Mouse (Mus musculus) gastrocnemius, postnatal 4 days (tissue): Measurements from ENCODE around the gene Cept1. TPM values are rescaled to one million over a fixed set of nuclear protein-coding genes. Genes with fewer than 3 reads are reported as not detected.

Experiments used
- DNase-seq, 2 experiments: peaks; one replicate each; pipeline ENCODE4 v3.0.0; 2021 to 2022; ENCODE audit warnings: low spot score in 2 of 2, mixed read lengths in 2 of 2
- total RNA-seq, 2 experiments: library from RNA; stranded (reverse); gene quantifications; 2 replicates each; pipeline ENCODE4 v1.2.3; 2021

The Cept1 gene
- total RNA-seq, 2 experiments from 2014 or later = 19.9 to 27.4 TPM

DNA sequence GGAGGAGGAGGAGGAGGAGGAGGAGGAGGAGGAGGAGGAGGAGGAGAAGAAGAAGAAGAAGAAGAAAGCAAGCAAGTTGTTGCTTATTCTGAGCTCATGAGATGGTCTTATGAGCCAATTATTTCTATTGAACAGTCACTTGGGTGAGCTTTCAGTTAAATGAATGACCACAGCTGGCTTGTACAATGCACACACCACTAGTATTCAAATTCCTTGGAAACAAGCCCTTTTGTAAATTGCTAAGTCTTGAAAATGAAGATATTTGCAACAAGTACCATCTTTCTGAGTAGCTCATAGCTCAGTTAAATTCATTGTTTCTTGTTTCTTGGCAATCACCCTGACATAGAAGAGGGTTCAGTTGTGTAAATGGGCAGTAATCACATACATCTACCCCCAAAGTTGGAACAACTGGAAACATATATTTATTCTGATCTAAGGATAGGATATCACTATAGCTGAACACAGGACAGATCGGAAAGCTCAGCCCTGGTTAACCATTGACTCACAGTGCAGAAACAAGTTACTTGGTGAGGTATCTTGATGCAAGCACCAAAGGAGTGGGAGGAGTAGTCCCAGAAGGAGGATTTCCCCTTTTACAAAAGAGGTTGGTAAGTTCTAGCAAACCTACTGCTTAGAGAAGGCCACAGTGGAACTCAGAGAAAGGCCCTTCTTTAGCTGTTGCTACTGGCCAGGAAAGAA, 52.1 kb downstream of the Cept1 start:
- DNase-seq = no peak

DNA sequence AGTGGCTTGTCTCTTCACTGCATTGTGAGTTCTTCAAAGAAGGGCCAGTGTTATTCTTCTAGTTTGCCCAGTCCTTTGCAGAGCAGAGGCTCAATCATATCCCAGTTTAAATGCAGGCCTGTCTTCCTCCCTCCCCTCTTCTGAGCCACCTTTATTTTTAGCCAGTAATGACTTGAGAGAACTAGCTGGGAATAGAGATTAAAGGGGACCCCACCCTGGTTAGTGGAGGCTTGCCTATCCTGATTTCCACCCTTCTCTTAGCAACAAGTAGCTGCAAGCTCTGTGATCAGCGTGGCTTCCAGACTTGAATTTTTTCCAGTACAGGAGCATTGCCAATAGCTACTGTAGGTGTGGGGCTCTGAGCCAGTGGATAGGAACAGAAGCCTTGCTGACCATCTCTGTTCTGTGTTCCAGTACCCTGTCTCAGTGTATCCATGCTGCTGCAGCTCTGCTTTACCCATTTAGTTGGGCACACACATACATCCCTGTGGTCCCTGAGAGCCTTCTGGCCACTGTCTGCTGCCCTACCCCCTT, 53.1 kb downstream of the Cept1 start:
- no peak for DNase-seq

DNA sequence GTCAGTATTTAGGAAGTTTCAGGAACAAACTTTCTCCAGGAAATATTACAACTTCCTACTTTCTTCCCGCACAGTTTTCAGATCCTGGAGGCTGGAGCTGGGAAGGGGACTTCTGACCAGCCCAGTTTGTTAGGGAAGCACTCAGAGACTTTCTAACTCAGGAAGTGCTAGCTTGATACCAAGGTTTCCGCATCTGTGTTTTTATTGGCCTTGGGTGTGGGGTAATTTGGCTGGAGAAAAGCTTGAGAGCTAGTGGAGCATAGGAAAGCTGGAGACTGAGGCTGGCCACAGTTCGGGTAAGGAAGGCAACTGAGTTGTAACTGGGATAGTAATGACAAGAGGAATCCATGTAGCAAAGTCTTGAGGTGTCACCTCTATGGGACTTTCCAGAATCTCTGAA, 53.7 kb downstream of the Cept1 start:
- no peak for DNase-seq

DNA sequence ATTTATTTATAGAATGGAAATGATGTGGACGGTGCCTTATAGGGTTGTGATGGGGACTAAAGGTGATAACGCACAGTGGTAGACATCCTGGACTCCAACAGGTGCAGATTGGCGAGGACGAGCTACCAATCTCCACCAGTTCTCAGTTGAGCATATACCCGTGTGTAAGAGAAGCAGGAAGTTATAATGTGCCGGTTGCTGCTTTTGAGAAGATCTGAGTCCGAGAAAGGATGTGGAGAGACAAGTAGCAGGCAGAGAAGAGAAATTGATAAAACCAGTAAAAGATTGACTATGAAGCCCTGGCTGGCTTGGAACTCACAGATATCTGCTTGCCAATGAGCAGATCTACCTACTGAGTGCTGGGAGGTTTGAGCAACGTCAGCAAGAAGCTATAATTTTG, 54.4 kb downstream of the Cept1 start:
- DNase-seq = no peak

DNA sequence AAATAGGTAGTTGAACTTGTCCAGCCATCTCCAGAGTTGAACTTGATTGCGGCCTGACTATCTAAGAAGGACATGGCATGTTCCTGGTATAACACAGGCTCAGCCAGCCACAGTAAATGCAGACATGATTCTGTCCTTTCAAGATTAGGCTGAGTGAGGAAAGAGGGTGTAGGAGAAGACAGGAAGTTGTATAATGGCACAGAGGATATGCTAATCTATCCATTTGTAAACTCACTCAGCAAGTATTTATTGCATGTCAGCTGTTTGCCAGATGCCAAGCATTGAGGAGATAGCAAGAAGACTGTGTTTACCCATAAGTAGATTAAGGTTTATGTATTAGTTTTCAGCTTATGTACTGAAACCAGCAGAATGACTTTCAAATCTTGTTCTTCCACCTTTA, 54.9 kb downstream of the Cept1 start:
- no peak for DNase-seq

DNA sequence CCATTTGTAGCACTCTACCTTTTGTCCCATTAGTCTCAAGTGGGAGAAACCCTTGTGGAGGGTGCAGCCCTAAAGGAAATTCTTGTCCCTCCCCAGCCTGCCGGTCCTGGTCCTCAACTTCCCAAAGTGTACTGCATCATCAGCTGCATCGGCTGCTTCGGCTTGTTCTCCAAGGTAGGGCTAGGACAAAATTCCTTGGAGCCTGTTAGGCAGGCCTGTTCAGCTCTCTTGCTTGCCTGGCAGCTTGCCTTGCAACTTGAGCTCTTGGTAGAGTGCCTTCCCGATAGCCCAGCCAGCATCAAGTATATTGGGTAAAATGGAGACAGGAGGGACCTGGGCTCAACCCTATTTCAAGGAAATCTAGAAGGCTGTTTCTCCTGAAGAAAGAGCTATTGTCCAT, 57.4 kb downstream of the Cept1 start:
- no peak for DNase-seq

DNA sequence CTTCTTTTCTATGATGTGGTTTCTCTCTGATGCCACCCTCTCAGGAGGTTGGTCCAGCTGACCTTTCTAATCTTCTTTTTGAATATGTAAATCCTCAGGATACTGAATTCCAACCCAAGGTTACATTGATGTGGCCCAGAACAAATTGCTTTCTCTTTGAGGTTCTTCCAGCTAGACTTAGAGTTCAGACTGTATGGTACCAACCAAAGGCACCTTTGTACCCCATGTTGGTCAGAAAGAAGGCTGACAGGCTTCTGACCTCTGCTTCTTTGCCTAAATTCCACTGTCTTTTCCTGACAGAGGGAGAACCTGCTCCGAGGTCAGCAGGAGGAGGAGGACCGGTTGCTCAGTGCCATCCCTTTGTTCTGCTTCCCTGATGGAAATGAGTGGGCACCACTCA, 60.1 kb downstream of the Cept1 start:
- DNase-seq = no peak

DNA sequence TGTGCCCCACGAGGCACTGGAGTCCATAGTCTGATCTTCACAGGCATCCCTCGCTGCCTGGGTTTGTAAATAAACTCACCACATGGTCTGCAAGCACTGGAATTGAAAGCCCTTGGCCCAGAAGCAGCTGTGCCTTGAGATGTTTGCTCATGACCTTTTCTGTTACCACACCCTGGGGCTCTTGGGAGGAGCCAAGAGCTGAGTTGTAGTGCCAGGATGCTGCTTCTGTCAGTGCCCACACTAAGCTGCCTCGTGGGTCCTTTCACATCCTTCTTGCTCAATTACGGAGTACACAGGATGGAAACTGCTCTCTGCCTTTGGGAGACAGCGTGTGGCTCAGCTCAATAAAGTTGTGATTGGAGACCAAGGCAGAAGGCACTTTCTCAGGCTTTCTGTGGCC, 61.8 kb downstream of the Cept1 start:
- DNase-seq = no peak

DNA sequence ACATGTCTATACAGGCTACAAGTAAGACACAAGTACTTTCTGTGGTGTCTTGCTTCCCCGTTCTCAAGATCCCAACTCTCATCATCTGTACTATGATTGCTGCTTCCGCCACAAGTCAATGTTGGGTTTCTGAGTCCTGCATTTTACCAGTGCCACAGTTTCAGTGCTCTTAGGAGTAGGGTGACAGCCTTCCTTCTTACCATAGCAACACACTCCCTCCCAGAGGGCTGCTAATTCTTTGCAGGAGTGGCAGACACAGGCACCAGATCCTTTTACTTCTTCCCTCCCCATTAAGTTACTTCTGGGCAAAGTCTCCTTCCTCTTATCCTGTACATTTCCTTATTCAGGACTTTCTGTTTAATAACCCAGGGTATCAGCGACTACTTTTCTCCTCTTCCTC, 62.7 kb downstream of the Cept1 start:
- no peak for DNase-seq

DNA sequence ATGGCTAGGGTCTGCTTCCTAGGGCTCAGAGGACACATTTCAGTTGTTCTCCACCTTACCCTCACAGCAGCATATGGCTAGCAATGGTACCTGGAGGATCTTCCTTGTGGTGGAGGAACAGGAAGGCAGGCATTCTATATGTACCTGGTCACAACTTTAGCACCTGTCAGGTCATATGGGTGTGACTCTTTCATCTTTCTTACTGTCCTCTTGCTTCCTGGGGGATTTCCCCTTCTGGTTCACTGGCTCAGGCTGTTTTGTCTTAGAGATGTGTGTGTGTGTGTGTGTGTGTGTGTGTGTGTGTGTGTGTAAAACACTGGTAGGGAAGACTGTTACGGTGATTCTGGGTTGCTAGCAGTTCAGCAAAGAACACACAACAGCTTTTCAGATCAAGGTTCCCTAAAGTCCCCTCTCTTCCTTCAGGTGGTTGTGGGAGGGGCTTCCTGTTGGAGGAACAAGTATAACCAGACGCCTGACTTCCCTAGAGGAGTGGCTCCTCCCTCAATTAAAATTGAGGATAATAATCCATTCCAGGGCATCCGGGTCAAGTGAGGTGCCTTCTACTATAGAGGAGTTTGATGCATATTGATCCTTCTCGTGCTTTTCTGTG, 63.7 kb downstream of the Cept1 start:
- DNase-seq = no peak

DNA sequence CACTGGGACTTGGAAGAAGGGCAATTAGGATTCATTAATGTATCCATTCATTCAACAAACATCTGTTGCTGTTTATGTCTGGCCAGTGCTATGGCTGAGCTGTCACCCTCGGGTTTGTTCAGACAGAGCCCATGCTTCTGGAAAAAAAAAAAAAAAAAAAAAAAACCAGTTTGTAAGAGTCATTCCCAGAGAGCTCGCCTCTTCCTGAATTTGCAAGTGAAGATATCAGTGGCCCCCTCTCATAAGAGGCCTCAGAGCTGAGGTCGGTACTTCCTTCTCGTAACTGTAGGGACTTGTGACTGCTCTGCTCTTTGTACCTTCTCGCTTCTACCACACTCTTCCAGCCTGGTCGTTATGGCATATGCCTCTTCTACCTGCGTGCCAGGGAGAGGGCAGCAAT, 64.3 kb downstream of the Cept1 start:
- DNase-seq = no peak

DNA sequence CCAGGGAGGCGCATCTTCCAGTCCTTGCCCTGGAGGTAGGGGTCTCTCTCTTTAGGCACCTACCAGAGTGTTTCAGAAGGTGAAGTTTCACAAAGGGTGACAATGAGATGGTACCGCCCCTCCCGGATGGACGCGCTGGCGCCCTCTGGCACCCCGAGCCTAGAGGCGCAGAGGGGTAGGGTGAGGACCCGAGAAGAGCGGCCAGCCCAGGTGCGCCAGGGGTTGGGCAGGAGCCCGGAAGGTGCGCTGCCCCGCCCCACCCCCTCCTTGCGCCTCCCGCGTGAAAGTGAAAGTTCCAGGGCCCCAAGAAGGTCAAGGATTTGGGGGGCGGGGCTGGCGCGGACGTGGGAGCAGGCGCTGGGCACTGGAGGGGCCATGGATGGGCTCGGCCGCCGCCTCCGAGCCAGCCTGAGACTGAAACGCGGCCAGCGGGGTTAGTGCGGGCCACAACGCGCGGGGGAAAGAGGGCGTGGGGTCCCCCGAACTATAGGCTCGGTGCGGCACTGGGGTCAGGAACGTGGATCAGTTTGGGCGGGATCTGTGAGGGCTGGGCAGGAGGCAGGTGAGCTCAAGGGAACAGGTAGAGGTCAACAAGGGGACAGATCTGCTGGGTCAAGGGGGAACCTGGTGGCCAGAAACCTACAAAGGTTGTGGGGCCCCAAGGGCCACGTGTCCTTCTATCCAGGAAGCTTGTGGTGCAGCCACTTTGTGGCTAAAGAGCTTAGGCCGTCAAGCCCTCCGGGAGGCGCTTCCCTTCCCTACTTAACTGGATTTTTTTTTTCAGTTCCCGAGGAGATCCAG, 65.1 kb downstream of the Cept1 start, which contains the start of gene Dennd2d:
Gene Dennd2d, plus strand, starts transcription at position 125 of the 801 bp plus-strand sequence.
- DNase-seq = peak in 1 of 2 experiments; percentile 19

DNA sequence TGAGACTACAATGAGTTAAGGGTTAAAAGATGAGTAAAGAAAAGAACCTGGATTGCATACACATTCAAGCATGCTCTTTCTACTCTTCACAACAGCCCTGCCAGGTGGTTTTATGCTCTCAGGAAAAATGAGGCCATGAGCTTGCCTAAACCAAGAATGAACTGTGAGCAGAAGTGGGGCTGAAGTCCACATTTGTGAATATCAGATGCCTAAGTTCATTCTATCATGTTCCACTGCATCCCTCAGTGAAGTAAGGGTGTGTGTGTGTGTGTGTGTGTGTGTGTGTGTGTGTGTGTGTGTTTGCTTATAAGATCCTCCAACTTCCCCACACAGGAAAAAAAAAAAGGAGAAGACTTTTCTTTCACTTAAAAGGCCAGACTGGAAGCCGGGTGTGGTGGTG, 70.7 kb downstream of the Cept1 start:
- DNase-seq = no peak

DNA sequence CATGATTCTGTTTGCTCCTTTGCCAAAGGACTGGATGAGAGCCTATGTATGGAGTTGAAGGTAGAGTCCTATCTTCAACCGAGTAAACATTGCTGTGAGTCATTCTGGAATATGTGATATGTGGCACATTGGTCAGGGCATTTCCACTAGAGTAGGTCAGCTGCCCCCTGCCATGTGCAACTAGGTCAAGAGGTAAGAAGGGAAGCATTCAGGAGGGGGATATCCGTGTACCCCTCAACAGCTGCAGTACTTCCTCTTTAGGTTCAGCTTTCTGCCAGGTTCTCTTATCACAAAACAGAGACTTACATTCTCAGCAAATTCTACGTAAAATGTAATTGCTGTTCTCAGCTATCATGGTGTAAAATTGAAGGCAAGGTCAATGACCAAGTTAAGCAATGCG, 73.4 kb downstream of the Cept1 start:
- DNase-seq = no peak

DNA sequence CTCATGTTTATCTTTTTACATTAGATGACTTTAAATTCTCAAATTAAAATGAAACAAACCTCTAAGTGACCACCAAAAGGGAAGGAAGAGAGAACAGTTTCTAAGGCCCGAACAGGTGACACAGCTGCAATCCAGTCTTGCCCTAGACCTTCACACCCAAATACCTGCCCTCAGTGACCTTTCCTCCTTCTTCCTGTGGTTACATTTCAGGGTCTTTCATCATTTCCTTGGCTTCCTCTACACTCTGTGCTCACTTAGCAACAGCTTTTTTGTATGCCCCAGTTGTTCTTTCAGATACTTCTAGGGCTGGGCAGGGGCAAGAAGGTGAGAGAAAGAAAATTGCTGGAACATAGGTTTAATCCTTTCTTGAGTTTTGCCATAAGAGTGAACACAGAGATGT, 82.9 kb downstream of the Cept1 start:
- no peak for DNase-seq

DNA sequence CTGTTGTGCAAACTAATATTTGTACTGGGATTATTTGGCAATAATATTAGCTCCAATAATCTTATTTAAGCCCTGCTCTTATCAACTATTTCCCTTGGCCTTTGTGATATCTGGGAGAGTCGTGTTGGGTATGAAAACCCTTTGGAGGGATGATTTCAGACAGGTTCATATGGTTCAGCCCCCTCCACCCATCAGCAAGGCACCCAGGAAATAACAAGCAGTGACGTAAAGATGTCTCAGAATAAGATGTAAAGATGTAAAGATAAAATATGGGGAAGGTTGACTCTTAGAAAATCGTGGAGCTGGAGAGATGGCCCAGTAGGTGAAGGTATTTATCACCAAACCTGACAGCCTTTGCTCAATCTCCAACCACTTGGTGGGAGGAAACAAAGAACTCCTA, 85.1 kb downstream of the Cept1 start:
- DNase-seq = no peak

DNA sequence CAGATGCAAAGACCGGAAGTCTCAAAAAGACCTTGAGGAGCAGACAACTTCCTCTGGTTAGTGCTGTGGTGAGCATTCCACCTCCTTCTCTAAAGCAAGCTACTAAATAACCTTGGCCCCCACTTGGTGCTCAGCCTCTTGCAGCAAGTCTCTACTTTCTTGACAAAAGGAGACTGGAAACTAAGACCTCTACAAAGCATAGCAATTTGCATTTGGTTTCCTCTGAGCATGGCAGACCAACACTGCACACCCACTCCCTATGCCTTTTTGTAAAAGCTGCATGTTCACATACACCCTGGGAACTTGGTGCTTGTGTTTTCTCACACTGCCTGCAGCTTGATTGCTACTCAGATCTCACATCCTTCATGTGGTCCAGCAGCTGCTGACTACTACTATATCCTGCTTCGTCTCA, 85.5 kb downstream of the Cept1 start:
- no peak for DNase-seq

DNA sequence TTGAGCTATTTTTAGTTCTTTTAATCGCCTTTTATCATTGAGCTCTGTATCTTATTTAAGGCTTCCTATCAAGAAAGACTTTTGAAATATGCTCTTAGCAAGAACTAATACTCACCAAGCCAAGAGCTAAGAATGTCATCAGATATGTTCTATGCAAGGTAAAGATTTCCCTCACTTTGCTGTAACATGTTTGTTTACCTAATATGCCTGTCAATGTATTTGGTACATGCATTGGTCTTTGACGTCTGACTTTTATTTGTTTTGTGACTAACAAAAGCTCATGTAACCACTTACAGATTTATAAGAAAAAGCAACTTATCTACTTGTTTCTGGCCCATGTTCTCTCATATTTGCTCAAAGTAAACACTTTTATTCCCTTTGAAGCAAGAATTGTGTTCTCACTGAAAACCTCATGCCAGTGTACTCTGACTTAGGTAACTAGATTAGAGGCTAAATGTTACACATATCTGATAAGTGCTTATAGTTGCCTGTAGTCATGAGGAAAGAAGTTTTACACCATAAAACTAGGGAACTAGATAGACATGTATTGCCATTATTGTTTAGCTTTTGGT, 90.2 kb downstream of the Cept1 start:
- no peak for DNase-seq

DNA sequence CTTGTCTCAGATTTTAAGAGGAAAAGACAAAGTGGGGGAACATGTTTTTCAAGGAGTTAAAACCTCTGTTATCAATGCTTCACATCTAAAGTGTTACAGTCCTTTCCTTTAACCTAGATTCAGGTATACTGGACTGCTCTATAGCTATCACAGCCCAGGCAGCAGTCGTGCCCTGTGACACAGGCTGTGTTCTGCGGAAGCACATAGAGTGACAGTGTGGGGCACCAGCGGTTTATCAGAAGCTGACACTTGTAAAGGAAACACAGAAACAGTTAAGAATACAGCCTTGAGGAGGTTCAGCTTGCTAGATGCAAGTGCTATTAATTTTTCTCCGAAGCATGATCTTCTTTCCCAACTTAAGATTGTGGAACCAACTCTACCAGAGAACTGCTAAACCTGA, 95.0 kb downstream of the Cept1 start:
- DNase-seq = no peak
